In genomic region chr2:33465966-33466365, GRCm38 (mm10) we compare ENCODE assay signal across 10 mouse cellular contexts. TPM values are rescaled to one million over a fixed set of nuclear protein-coding genes. Genes with fewer than 3 reads are reported as not detected.
DNase-seq lines count a peak whose midpoint lies in the region; ATAC-seq and TF ChIP-seq lines count a peak whose summit lies in the region.
"Had no signal": no experiment of that assay in that cellular context is flagged by ENCODE, and none has a peak within 500 bp of the region (broad histone marks: within the 10 kb centered on the region; RNA-seq: fewer than 3 reads in every experiment).

No protein-coding gene starts in this region.

- 32% methylated on average over 4 of the region's 4 CpGs for WGBS in liver, adult 2 months
- 84% methylated on average over 4 of the region's 4 CpGs for WGBS in liver, embryonic 11.5 days
- 52% methylated on average over 4 of the region's 4 CpGs for WGBS in intestine, embryonic 15.5 days
- WGBS in forebrain, embryonic 15.5 days: 72% methylated on average over 4 of the region's 4 CpGs

- no peak for TF ChIP-seq CTCF in liver, adult 2 months (IDR thresholded peaks at IDR 0.05; ENCODE audit: low read depth, low read length)
- no peak for TF ChIP-seq CTCF in MEL (IDR thresholded peaks at IDR 0.05 in 2 of 3, conservative IDR thresholded peaks at IDR 0.05 in 1 of 3; ENCODE audit: control insufficient read depth in 1 of 3, insufficient read depth in 1 of 3, low read depth in 2 of 3, low read length in 3 of 3, poor library complexity in 1 of 3, severe bottlenecking in 1 of 3)

- H3K9me3 ChIP-seq in liver, embryonic 11.5 days (ENCODE audit: control insufficient read depth, low read length): no peaks in the 10 kb centered on the region
- no peaks in the 10 kb centered on the region for H3K9me3 ChIP-seq in MEL (replicated peaks; ENCODE audit: insufficient read depth, low read length)
- no peaks in the 10 kb centered on the region for H3K9me3 ChIP-seq in intestine, embryonic 15.5 days
- H3K9me3 ChIP-seq in forebrain, embryonic 15.5 days: no peaks in the 10 kb centered on the region
- H3K9me3 ChIP-seq: embryonic facial prominence, embryonic 12.5 days; limb, embryonic 15.5 days had no signal

- H3K27ac ChIP-seq in liver, adult 2 months (replicated peaks; ENCODE audit: insufficient read depth, low read depth, low read length): no peak overlapping the region
- H3K27ac ChIP-seq in liver, embryonic 11.5 days (ENCODE audit: low read depth, low read length): no peak overlapping the region
- H3K27ac ChIP-seq in MEL (ENCODE audit: control insufficient read depth, low read depth, low read length): no peak overlapping the region
- H3K27ac ChIP-seq in intestine, embryonic 15.5 days: no peak overlapping the region
- H3K27ac ChIP-seq in forebrain, embryonic 15.5 days (replicated peaks): no peak overlapping the region
- H3K27ac ChIP-seq: embryonic facial prominence, embryonic 12.5 days; limb, embryonic 15.5 days had no signal

- no peak for TF ChIP-seq RAD21 in MEL (IDR thresholded peaks at IDR 0.05; ENCODE audit: low read depth, low read length)

- H3K79me2 ChIP-seq in liver, adult 2 months (ENCODE audit: control insufficient read depth, insufficient read depth, low read length): peaks cover 45% of the 10 kb centered on the region
- H3K79me2 ChIP-seq in MEL (ENCODE audit: control insufficient read depth, insufficient read depth, low read length, poor library complexity): peaks cover 36% of the 10 kb centered on the region

- peaks cover 33% of the 10 kb centered on the region for H3K36me3 ChIP-seq in liver, adult 2 months (ENCODE audit: control insufficient read depth, insufficient read depth, low read length)
- peaks cover 3% of the 10 kb centered on the region; the same call in 1 of the 2 replicates for H3K36me3 ChIP-seq in liver, embryonic 11.5 days (ENCODE audit: control insufficient read depth, insufficient read depth, low read length)
- peaks cover 0 to 13% of the 10 kb centered on the region in 2 experiments for H3K36me3 ChIP-seq in MEL (ENCODE audit: control insufficient read depth in 1 of 2, insufficient read depth in 2 of 2, low read length in 2 of 2)
- peaks cover 9% of the 10 kb centered on the region for H3K36me3 ChIP-seq in intestine, embryonic 15.5 days
- H3K36me3 ChIP-seq in forebrain, embryonic 15.5 days: peaks cover 15% of the 10 kb centered on the region

- intact Hi-C loops in left cerebral cortex, postnatal 4 days (cut with DNase I): no loop called here

- peak; percentile 56 for DNase-seq in liver, adult 2 months (ENCODE audit: extremely low read depth, low read depth, low spot score)
- no peak for DNase-seq in liver, embryonic 11.5 days (ENCODE audit: low spot score)
- DNase-seq in MEL (ENCODE audit: low read depth, low spot score): no peak
- DNase-seq in adrenal gland, postnatal 36 days: peak; percentile 29 to 39
- peak; percentile 48 for DNase-seq in kidney, postnatal 14 days
- DNase-seq in left cerebral cortex, postnatal 4 days: no peak

- H3K4me2 ChIP-seq in liver, embryonic 11.5 days: no peak overlapping the region
- no peak overlapping the region for H3K4me2 ChIP-seq in intestine, embryonic 15.5 days (replicated peaks)
- H3K4me2 ChIP-seq in forebrain, embryonic 15.5 days (replicated peaks): no peak overlapping the region
- H3K4me2 ChIP-seq: embryonic facial prominence, embryonic 12.5 days; limb, embryonic 15.5 days had no signal

- ATAC-seq in liver, embryonic 11.5 days (replicated peaks; ENCODE audit: low FRiP score): no peak
- no peak for ATAC-seq in intestine, embryonic 15.5 days
- no peak for ATAC-seq in forebrain, embryonic 15.5 days (replicated peaks)

- H3K4me3 ChIP-seq in liver, adult 2 months (ENCODE audit: insufficient read depth, low read depth, low read length): no peak overlapping the region
- H3K4me3 ChIP-seq in liver, embryonic 11.5 days (ENCODE audit: low read depth, low read length): no peak overlapping the region
- no peak overlapping the region for H3K4me3 ChIP-seq in MEL (ENCODE audit: control insufficient read depth in 1 of 2, insufficient read depth in 1 of 2, low read depth in 2 of 2, low read length in 2 of 2)
- no peak overlapping the region for H3K4me3 ChIP-seq in intestine, embryonic 15.5 days (replicated peaks)
- H3K4me3 ChIP-seq in forebrain, embryonic 15.5 days: no peak overlapping the region
- H3K4me3 ChIP-seq: embryonic facial prominence, embryonic 12.5 days; limb, embryonic 15.5 days had no signal

- no peak for TF ChIP-seq POLR2A in liver, adult 2 months (IDR thresholded peaks at IDR 0.05; ENCODE audit: extremely low read depth, insufficient read depth, low read length)
- TF ChIP-seq POLR2A in MEL (IDR thresholded peaks at IDR 0.05; ENCODE audit: control insufficient read depth in 1 of 2, insufficient read depth in 1 of 2, low read depth in 1 of 2, low read length in 2 of 2, poor library complexity in 1 of 2): no peak

- H3K4me1 ChIP-seq in liver, adult 2 months (ENCODE audit: control insufficient read depth, insufficient read depth, low read length): peaks cover 35% of the 10 kb centered on the region
- peaks cover 11% of the 10 kb centered on the region for H3K4me1 ChIP-seq in liver, embryonic 11.5 days (replicated peaks; ENCODE audit: control insufficient read depth, insufficient read depth, low read length)
- peaks cover 0 to 6% of the 10 kb centered on the region in 2 experiments; a peak in 1 of 4 replicates for H3K4me1 ChIP-seq in MEL (ENCODE audit: control insufficient read depth in 1 of 2, insufficient read depth in 2 of 2, low read length in 2 of 2)
- peaks cover 19% of the 10 kb centered on the region for H3K4me1 ChIP-seq in intestine, embryonic 15.5 days (replicated peaks)
- H3K4me1 ChIP-seq in forebrain, embryonic 15.5 days: peaks cover 29% of the 10 kb centered on the region

- no peak for TF ChIP-seq EP300 in MEL (IDR thresholded peaks at IDR 0.05; ENCODE audit: low read depth in 1 of 2, low read length in 2 of 2)

- H3K9ac ChIP-seq in liver, adult 2 months (ENCODE audit: low read depth, low read length): no peak overlapping the region
- no peak overlapping the region for H3K9ac ChIP-seq in liver, embryonic 11.5 days (ENCODE audit: low read depth, low read length)
- H3K9ac ChIP-seq in MEL (ENCODE audit: control insufficient read depth, low read depth, low read length, poor library complexity, severe bottlenecking): no peak overlapping the region
- H3K9ac ChIP-seq in intestine, embryonic 15.5 days: no peak overlapping the region
- no peak overlapping the region for H3K9ac ChIP-seq in forebrain, embryonic 15.5 days (replicated peaks)
- H3K9ac ChIP-seq: embryonic facial prominence, embryonic 12.5 days; limb, embryonic 15.5 days had no signal

- no peaks in the 10 kb centered on the region for H3K27me3 ChIP-seq in liver, adult 2 months (ENCODE audit: control insufficient read depth, insufficient read depth, low read length)
- H3K27me3 ChIP-seq in liver, embryonic 11.5 days (replicated peaks; ENCODE audit: control insufficient read depth, insufficient read depth, low read length): no peaks in the 10 kb centered on the region
- no peaks in the 10 kb centered on the region for H3K27me3 ChIP-seq in MEL (ENCODE audit: control insufficient read depth in 1 of 2, insufficient read depth in 2 of 2, low read length in 2 of 2)
- H3K27me3 ChIP-seq in intestine, embryonic 15.5 days (replicated peaks): no peaks in the 10 kb centered on the region
- no peaks in the 10 kb centered on the region for H3K27me3 ChIP-seq in forebrain, embryonic 15.5 days
- H3K27me3 ChIP-seq: embryonic facial prominence, embryonic 12.5 days; limb, embryonic 15.5 days had no signal

TF ChIP-seq in MEL, 35 proteins besides CTCF, POLR2A, EP300 and RAD21:
- TF ChIP-seq ZKSCAN1 (IDR thresholded peaks at IDR 0.05; ENCODE audit: low read depth, low read length) (no peak), ETS1 (IDR thresholded peaks at IDR 0.05; ENCODE audit: low read depth, low read length) (0 out of 2 replicates have a peak, but pooled peaks have one; percentile 29)

RNA-seq across cellular contexts. Expression of gene Zbtb43, which starts 2.4 kb away (rescaled TPM):
- total RNA-seq in liver, adult 2 months (2014; rRNA removed): 19.6 and 21.6 TPM in 2 replicates
- polyA plus RNA-seq in liver, adult 2 months (2012; rRNA removed): 8.5 and 9.0 TPM in 2 replicates
- polyA plus RNA-seq in liver, embryonic 11.5 days (2014; fragmentation: Nextera tagmentation; extraction: Ambion mirVana): 12.0 and 14.1 TPM in 2 replicates
- total RNA-seq in MEL (2012; rRNA removed): 13.7 and 17.7 TPM in 2 replicates
- 10 to 100 TPM in 1 of 2 experiments, not detected in 1; 15.5 TPM for polyA plus RNA-seq in MEL (2012; ENCODE audit: insufficient read depth in 1 of 2, insufficient read length in 2 of 2, low read depth in 1 of 2, low replicate concordance in 2 of 2, missing spikeins in 1 of 2)
- 10 to 100 TPM; 20.9 to 24.6 TPM for total RNA-seq in adrenal gland, postnatal 36 days (2021)
- 10 to 100 TPM; 28.0 to 29.7 TPM for total RNA-seq in left cerebral cortex, postnatal 4 days (2021)
- 13.0 and 15.3 TPM in 2 replicates for polyA plus RNA-seq in intestine, embryonic 15.5 days (2015; fragmentation: Nextera tagmentation; extraction: Ambion mirVana)
- polyA plus RNA-seq in forebrain, embryonic 15.5 days (2015; fragmentation: Nextera tagmentation; extraction: Ambion mirVana): 31.4 and 35.8 TPM in 2 replicates

RNA-seq across cellular contexts. Expression of gene Zbtb34, which starts 34.8 kb away (rescaled TPM):
- 1.9 and 3.1 TPM in 2 replicates for total RNA-seq in liver, adult 2 months (2014; rRNA removed)
- 2.5 and 2.8 TPM in 2 replicates for polyA plus RNA-seq in liver, adult 2 months (2012; rRNA removed)
- 6.1 and 7.6 TPM in 2 replicates for polyA plus RNA-seq in liver, embryonic 11.5 days (2014; fragmentation: Nextera tagmentation; extraction: Ambion mirVana)
- 9.6 and 9.7 TPM in 2 replicates for total RNA-seq in MEL (2012; rRNA removed)
- polyA plus RNA-seq in MEL (2012; ENCODE audit: insufficient read depth in 1 of 2, insufficient read length in 2 of 2, low read depth in 1 of 2, low replicate concordance in 2 of 2, missing spikeins in 1 of 2): 10 to 100 TPM in 1 of 2 experiments, not detected in 1; 10.1 TPM
- total RNA-seq in adrenal gland, postnatal 36 days (2021): 1 to 10 TPM; 8.5 to 9.5 TPM
- total RNA-seq in left cerebral cortex, postnatal 4 days (2021): 10 to 100 TPM; 68.2 to 70.5 TPM
- polyA plus RNA-seq in intestine, embryonic 15.5 days (2015; fragmentation: Nextera tagmentation; extraction: Ambion mirVana): 4.5 and 4.8 TPM in 2 replicates
- 7.1 and 8.5 TPM in 2 replicates for polyA plus RNA-seq in forebrain, embryonic 15.5 days (2015; fragmentation: Nextera tagmentation; extraction: Ambion mirVana)

Comparison
In these comparisons a context has a peak if more than half of its experiments do, and no peak if none do; other contexts are left out.
1. DNase-seq: peak in liver, adult 2 months (single experiment), adrenal gland, postnatal 36 days (2 of 2) and kidney, postnatal 14 days (single experiment); none in liver, embryonic 11.5 days (single experiment), MEL (single experiment) and left cerebral cortex, postnatal 4 days (single experiment).